Mouse (Mus musculus) heart, postnatal 0 days (tissue): Measurements from ENCODE around the gene Foxf1.

ENCODE experiments used
- CTCF ChIP-seq: IDR thresholded peaks from 2 replicates; pipeline ENCODE4 v1.5.1; 2016; ENCODE audit warnings: antibody characterized with exemption, control low read depth, low read depth
- EP300 ChIP-seq: IDR thresholded peaks from 2 replicates; pipeline ENCODE4 v1.6.1; 2016; ENCODE audit warnings: antibody characterized with exemption, low read depth

- TF ChIP-seq EP300 (no peak), CTCF (peak; percentile 100)
These were observed 29.1 kb downstream of the Foxf1 start for GRCm38 (mm10) chr8:121113261-121113660.
